Mouse (Mus musculus): Measurements from ENCODE around the gene Tnip3. TPM values are rescaled to one million over a fixed set of nuclear protein-coding genes. Genes with fewer than 3 reads are reported as not detected.

Tnip3 gene
- polyA plus RNA-seq, 1 experiment from 2014 or later, result 2.3 TPM

- TF ChIP-seq EP300 (IDR thresholded peaks at IDR 0.05), result no peak
- no peak for TF ChIP-seq CTCF (IDR thresholded peaks at IDR 0.05)
- no peaks in the 10 kb centered on the region for H3K4me1 ChIP-seq (ENCODE audit: insufficient read depth, low read depth, low read length)
- WGBS, result 61% methylated on average over 1 of the region's 1 CpGs
- no peak overlapping the region for H3K4me3 ChIP-seq (ENCODE audit: low read depth, low read length)
- H3K36me3 ChIP-seq (ENCODE audit: insufficient read depth, low read length), result no peaks in the 10 kb centered on the region
- no peak overlapping the region for H3K27ac ChIP-seq (ENCODE audit: low read length)
- H3K27me3 ChIP-seq (replicated peaks; ENCODE audit: insufficient read depth, low read length), result no peaks in the 10 kb centered on the region
- H3K9me3 ChIP-seq (ENCODE audit: low read length), result no peaks in the 10 kb centered on the region
- H3K9ac ChIP-seq (replicated peaks; ENCODE audit: low read depth), result no peak overlapping the region
- no peak for ATAC-seq
- no peak overlapping the region for H3K4me2 ChIP-seq (replicated peaks; ENCODE audit: low read depth, low read length)
- DNase-seq (ENCODE audit: low spot score), result peak; percentile 11
These were observed 2.8 kb downstream of the Tnip3 start for GRCm38 (mm10) chr6:65527892-65528291.

- Histone ChIP-seq H3K9me3 (ENCODE audit: low read length) (no peaks in the 10 kb centered on the region), H3K9ac (replicated peaks; ENCODE audit: low read depth) (no peak overlapping the region), H3K4me3 (ENCODE audit: low read depth, low read length) (no peak overlapping the region), H3K27me3 (replicated peaks; ENCODE audit: insufficient read depth, low read length) (no peaks in the 10 kb centered on the region), H3K4me2 (replicated peaks; ENCODE audit: low read depth, low read length) (no peak overlapping the region), H3K4me1 (ENCODE audit: insufficient read depth, low read depth, low read length) (no peaks in the 10 kb centered on the region), H3K27ac (ENCODE audit: low read length) (no peak overlapping the region), H3K36me3 (ENCODE audit: insufficient read depth, low read length) (no peaks in the 10 kb centered on the region)
- no peak for ATAC-seq
- no peak for DNase-seq (ENCODE audit: low spot score)
- 48% methylated on average over 3 of the region's 3 CpGs for WGBS
- TF ChIP-seq EP300 (IDR thresholded peaks at IDR 0.05) (no peak), CTCF (IDR thresholded peaks at IDR 0.05) (no peak)
These were observed 6.2 kb downstream of the Tnip3 start for GRCm38 (mm10) chr6:65531232-65531848.

- no peaks in the 10 kb centered on the region for H3K4me1 ChIP-seq (ENCODE audit: insufficient read depth, low read depth, low read length)
- no peak for ATAC-seq
- no peak for DNase-seq (ENCODE audit: low spot score)
- H3K4me2 ChIP-seq (replicated peaks; ENCODE audit: low read depth, low read length), result no peak overlapping the region
- TF ChIP-seq EP300 (IDR thresholded peaks at IDR 0.05) (no peak), CTCF (IDR thresholded peaks at IDR 0.05) (no peak)
- H3K27ac ChIP-seq (ENCODE audit: low read length), result no peak overlapping the region
- no peaks in the 10 kb centered on the region for H3K27me3 ChIP-seq (replicated peaks; ENCODE audit: insufficient read depth, low read length)
- no peaks in the 10 kb centered on the region for H3K36me3 ChIP-seq (ENCODE audit: insufficient read depth, low read length)
- 57% methylated on average over 1 of the region's 1 CpGs for WGBS
- H3K4me3 ChIP-seq (ENCODE audit: low read depth, low read length), result no peak overlapping the region
- no peaks in the 10 kb centered on the region for H3K9me3 ChIP-seq (ENCODE audit: low read length)
- H3K9ac ChIP-seq (replicated peaks; ENCODE audit: low read depth), result no peak overlapping the region
These were observed 8.6 kb downstream of the Tnip3 start for GRCm38 (mm10) chr6:65533687-65534086.

GRCm38 (mm10) chr6:65537327-65537884 lies 12.3 kb downstream of the Tnip3 start:
- TF ChIP-seq EP300 (IDR thresholded peaks at IDR 0.05) (no peak), CTCF (IDR thresholded peaks at IDR 0.05) (no peak)
- H3K9me3 ChIP-seq (ENCODE audit: low read length), result no peaks in the 10 kb centered on the region
- no peaks in the 10 kb centered on the region for H3K36me3 ChIP-seq (ENCODE audit: insufficient read depth, low read length)
- no peak overlapping the region for H3K9ac ChIP-seq (replicated peaks; ENCODE audit: low read depth)
- no peak overlapping the region for H3K4me3 ChIP-seq (ENCODE audit: low read depth, low read length)
- H3K4me1 ChIP-seq (ENCODE audit: insufficient read depth, low read depth, low read length), result no peaks in the 10 kb centered on the region
- DNase-seq (ENCODE audit: low spot score) (peak; percentile 14), ATAC-seq (no peak)
- H3K4me2 ChIP-seq (replicated peaks; ENCODE audit: low read depth, low read length), result no peak overlapping the region
- 43% methylated on average over 5 of the region's 5 CpGs for WGBS
- no peaks in the 10 kb centered on the region for H3K27me3 ChIP-seq (replicated peaks; ENCODE audit: insufficient read depth, low read length)
- no peak overlapping the region for H3K27ac ChIP-seq (ENCODE audit: low read length)

GRCm38 (mm10) chr6:65538022-65538652 lies 13.0 kb downstream of the Tnip3 start:
- H3K4me3 ChIP-seq (ENCODE audit: low read depth, low read length), result no peak overlapping the region
- H3K4me1 ChIP-seq (ENCODE audit: insufficient read depth, low read depth, low read length), result no peaks in the 10 kb centered on the region
- H3K27me3 ChIP-seq (replicated peaks; ENCODE audit: insufficient read depth, low read length), result no peaks in the 10 kb centered on the region
- no peaks in the 10 kb centered on the region for H3K36me3 ChIP-seq (ENCODE audit: insufficient read depth, low read length)
- H3K9ac ChIP-seq (replicated peaks; ENCODE audit: low read depth), result no peak overlapping the region
- TF ChIP-seq EP300 (IDR thresholded peaks at IDR 0.05) (no peak), CTCF (IDR thresholded peaks at IDR 0.05) (no peak)
- H3K27ac ChIP-seq (ENCODE audit: low read length), result no peak overlapping the region
- DNase-seq (ENCODE audit: low spot score), result no peak
- no peak for ATAC-seq
- WGBS, result 46% methylated on average over 9 of the region's 9 CpGs
- H3K9me3 ChIP-seq (ENCODE audit: low read length), result no peaks in the 10 kb centered on the region
- H3K4me2 ChIP-seq (replicated peaks; ENCODE audit: low read depth, low read length), result no peak overlapping the region

- no peak overlapping the region for H3K27ac ChIP-seq (ENCODE audit: low read length)
- H3K4me3 ChIP-seq (ENCODE audit: low read depth, low read length), result no peak overlapping the region
- ATAC-seq, result no peak
- H3K27me3 ChIP-seq (replicated peaks; ENCODE audit: insufficient read depth, low read length), result no peaks in the 10 kb centered on the region
- TF ChIP-seq EP300 (IDR thresholded peaks at IDR 0.05), result no peak
- TF ChIP-seq CTCF (IDR thresholded peaks at IDR 0.05), result no peak
- H3K9me3 ChIP-seq (ENCODE audit: low read length), result no peaks in the 10 kb centered on the region
- WGBS, result 55% methylated on average over 3 of the region's 3 CpGs
- H3K4me2 ChIP-seq (replicated peaks; ENCODE audit: low read depth, low read length), result no peak overlapping the region
- H3K4me1 ChIP-seq (ENCODE audit: insufficient read depth, low read depth, low read length), result no peaks in the 10 kb centered on the region
- DNase-seq (ENCODE audit: low spot score), result no peak
- no peaks in the 10 kb centered on the region for H3K36me3 ChIP-seq (ENCODE audit: insufficient read depth, low read length)
- no peak overlapping the region for H3K9ac ChIP-seq (replicated peaks; ENCODE audit: low read depth)
These were observed 13.8 kb downstream of the Tnip3 start for GRCm38 (mm10) chr6:65538921-65539320.
